Mouse (Mus musculus) testis, postnatal 14 days (tissue): ENCODE data around the gene Zic2.

Source experiments
- DNase-seq: peaks from one replicate; pipeline ENCODE4 v3.0.0; 2021; ENCODE audit warnings: low spot score

The Zic2 gene

DNA sequence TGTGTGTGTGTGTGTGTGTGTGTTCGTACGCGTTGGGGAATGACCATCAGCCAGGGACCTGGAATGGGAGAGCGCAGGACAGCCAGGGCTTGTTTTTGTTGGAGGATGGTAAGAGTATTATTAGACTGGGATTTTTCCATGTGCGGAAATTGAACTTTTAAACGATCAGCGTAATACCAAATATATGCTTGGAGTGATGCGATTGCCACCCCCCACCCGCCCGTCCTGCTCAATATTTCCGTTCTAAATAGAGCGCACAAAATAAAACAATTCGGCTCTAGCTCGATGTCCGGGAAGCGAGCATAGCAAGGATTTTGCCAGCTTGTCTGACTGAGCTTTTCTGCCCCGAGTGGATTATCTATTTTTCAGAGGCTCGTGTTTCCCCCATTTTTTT is 1.6 kb downstream of the Zic2 start:
- DNase-seq = no peak

DNA sequence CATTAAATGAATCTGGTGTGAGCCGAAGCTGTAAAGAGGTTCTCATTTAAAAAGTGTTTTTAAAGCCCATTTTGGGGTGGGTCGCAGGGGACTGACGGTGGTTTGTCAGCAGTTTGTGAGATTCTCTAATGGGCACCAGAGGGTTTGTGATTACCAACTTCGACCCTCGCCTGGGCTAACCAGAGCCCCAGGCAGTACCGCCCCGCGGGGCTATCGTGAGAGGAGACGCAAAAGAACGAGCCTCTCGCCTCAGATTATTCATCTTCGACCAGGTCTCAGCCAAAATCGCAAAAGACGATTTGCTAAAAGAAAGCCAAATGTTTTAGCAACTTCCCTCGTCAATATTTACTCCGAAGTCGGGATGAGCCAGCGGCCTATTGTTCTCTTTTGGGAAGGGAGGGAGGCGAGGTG is 2.0 kb downstream of the Zic2 start:
- no peak for DNase-seq

DNA sequence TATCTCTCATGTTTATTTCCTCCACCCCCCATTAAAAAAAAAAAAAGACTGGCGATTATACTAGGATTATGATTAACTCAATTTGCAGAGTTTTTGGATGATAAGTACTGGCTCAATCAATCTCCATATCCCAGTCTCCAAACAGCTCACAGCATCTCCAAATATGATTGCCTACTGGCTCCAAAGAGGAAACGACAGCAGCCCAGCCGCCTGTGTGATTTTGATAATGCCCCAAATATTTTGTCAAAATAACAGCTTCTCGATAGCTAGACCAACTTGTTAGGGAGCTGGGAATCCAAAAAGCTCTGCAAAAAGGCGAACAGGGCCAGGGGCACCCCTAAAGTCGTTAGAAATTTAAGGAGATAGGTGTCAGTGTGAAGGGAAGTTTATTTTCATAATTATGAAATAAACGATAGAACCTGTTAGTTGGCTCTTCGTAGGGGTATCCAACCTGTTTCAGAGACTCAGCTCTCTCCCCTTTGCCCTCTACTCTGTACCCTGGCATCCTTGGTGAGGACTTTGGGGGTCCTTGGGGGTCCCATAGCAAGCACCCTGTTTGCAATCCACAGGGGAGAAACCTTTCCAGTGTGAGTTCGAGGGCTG is 2.8 kb downstream of the Zic2 start:
- DNase-seq = no peak

DNA sequence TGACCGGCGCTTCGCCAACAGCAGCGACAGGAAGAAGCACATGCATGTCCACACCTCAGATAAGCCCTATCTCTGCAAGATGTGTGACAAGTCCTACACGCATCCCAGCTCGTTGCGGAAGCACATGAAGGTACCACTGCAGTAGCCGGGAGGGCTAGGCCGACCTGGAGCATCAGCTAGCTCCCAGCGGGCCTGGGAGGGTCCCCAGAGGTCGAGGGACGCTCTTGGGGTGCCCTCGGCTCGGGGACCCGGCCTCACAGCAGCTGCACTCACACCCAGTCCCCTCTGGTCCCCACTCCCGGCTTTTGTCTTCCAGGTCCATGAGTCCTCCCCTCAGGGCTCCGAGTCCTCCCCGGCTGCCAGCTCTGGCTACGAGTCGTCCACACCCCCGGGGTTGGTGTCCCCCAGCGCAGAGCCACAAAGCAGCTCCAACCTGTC is 3.4 kb downstream of the Zic2 start:
- DNase-seq = no peak

DNA sequence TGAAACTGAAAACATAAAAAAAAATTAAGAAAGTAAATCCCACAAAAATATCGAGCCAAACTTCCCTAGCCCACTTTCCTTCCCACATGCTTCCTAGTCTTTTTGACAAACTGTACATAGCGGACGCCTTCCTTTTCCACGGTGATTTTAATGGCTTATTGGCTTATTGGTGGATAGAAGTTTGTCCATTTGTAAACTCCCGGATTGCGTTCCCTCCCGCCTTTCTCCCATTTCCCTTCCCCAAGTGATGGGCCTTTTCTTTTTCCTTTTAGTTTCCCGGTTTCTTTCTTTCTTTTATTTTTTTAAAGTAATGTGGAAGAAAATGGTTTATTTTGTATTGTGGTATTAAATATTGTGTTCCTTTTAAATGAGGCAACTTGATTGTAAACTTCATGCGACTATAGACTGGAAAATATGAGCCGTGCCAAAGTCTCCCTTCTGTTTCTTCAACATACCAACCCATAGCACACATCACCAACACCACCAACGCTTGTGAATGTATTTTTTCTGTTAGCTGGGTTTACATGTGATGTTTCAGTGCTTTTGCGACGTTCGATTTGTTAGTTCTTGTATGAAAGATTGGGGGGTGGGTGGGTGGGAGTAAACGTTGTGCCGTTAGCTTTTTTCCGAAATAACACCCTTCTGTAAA is 4.3 kb downstream of the Zic2 start:
- no peak for DNase-seq

DNA sequence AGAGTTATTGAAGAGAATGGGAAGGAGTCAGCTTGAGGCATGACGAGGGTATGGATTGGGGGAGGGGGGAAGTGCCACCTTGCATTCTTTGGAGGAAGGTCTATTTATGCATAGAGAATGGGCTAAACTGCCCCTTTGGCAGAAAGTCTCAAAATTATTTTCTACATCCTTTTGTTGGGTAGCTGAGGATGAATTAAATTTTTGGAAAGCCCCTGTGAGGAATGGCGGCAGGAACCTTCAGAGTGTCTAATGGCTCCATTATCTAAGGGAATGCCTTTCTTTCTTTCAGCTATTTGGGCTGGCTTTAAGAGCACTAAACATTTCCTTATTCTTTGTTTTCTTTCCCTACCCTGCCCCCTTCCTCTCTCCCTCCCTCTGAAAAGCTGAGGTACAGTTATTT is 5.1 kb downstream of the Zic2 start:
- DNase-seq = no peak

DNA sequence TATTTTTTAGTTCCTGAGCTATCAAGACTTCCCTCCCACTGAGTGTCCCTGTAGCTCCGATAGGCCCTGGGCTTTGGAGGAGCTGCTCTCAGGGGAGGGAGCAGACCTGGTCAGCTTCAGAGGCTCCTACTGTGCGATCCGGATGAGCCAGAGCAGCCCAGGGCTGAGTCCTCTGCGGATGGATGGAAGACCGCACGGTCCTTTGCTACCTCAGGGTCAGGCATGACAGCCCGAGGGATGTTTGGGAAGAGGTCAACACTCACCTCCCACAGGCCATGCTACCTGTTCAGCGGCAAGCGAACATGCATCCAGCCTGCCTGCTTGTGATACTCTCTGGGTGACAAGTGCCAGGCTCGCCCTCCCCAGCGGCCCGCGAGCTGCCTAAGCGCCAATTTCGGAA is 5.9 kb downstream of the Zic2 start:
- DNase-seq = no peak

DNA sequence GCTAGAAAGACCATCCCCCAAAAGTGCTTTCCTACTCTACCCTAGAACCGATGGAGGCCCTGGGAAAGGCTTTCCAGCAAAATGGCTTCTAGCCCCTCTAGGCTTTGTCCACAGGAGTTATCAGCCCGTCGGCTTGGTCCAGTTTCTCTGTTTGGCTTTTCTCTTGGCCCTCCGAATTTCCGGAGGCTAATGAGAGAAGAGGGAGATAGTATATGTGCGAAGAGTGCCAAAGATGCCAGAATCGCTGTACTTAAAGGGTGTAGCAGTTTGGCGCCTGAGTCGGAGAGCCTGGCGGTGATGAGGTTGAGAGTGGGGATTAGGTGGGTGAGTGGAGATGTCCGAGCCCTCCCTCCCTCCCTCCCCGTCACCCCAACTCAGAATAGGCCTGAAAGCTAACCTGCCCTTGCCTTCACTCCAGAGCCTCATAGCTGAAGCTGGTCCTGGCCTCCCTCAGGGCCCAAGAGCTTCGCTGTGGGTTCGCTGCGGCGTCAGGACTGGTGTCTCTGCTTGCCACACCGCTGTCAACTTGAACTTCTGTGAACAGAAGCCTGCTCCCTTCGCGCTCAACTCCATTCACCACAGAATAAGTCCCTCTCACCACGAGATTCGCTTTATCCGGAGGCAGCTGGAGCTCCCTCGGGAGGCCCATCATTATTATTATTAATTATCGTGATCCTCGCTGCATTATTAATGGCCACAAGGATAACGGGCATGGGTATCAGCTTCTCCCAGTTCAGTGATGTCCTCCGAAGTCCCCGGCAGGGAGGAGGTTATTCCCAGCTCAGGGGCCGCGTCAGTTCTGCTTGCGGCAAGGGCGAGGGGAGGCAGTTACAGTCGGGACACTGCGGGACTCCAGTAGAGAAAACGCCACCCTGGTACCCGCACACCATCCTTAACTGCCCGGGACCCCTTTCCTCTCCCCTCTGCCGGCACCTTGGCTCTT is 7.1 kb downstream of the Zic2 start:
- no peak for DNase-seq

DNA sequence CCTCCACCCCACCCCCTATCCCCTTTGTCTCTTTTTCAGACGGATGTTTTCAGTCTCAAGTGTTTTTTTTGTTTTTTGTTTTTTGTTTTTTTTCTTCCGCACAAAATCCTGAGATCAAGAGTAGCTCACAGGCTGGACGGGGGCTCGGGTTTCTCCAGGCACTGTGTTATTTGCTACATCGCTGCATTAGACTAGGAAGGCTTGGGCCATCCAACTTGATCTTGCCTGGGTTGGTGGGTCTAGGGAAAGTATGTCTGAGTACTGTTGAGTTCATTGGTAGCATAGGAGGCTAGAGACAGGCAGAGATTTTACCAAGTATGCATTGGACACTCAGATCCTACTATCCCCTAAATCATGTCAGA is 7.8 kb downstream of the Zic2 start:
- DNase-seq = no peak

DNA sequence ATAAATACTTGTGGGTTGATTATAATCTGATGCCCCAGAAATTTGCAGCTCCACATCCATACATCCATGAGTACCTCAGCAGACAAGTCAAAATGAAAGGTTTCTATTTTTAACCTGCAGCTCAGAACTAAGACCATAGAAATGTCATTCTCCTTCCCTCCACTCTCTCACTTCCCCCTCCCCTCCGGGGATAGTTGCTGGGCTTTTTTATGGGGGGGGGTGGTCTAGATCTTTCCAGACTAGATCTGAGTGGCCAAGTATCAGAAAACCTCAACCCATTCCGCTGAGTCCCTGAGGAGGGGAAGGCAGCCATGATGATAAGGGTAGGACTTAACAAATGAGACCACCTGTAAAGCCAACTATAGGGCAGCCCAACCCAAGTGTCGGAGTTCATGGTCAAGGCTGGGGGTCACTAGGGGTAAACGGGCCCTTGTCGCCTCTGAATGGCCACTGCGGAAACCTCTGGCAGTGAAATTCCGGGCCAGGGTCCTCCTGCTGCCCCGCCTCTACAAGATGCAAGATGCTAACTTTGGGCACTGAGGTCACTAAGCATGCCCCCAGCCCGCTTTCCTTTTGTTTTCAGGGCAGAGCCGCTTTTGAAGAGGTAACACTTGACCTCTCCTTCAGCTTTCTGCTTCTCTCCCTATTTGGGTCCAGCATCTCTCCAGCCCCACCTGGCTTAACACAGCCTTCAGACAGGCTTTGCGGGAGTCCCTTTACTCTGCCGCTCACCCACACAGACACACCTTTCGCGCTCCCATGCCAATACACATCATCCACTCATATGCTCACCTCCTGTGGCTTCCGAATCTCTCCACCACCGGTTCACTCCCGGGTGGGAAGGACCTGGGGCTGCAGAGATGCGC is 8.6 kb downstream of the Zic2 start:
- DNase-seq = no peak

DNA sequence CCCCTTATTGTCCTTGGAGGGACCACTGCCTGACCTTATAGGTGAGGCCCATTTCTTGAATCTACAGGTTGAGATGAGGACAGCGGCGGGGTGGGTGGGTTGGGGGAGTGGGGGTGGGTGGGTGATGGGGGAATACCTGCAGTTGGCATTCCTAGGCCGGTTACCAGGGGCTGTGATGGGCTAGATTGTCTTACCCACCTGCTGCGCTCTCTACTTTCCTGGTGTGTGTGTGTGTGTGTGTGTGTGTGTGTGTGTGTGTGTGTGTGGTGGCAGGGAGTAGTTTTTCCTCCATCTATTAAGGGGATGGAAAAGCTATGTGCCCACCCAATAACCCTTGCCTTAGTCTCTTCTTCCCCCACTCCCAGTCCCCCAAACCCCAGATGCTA is 9.2 kb downstream of the Zic2 start:
- DNase-seq = no peak

DNA sequence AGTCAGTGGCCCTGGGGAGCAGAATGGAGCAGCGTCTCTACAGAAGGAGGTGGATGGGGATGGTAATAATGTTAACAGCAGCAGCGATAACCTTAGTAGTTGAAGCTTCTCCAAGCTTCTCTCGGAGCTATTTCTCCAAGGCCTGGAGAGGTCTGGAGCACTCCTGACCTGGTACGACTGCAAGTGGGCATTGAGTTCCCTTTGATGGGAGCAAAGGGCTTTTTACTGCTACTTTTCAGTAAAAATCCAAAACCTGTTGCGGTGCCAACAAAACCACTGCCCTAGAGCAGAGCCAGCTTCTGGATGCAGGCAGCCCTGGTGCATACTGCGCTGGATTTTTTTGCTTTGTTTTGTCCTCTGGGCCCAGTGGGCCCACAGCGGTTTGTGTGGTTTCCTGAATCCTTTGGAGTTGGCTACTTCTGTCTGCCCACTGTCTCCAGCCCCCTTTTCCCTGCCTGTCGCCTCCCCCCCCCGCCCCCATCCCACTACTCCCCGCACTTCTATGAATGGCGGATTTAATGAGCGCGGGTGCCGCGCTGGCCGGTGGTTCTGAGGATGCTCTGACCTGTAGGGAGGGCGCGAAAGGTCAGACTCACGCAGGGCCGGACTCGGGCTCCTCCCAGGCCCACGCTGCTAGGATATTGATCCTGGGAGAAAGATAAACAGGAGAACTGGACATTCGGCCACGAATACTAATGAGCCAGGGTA is 9.8 kb downstream of the Zic2 start:
- no peak for DNase-seq

DNA sequence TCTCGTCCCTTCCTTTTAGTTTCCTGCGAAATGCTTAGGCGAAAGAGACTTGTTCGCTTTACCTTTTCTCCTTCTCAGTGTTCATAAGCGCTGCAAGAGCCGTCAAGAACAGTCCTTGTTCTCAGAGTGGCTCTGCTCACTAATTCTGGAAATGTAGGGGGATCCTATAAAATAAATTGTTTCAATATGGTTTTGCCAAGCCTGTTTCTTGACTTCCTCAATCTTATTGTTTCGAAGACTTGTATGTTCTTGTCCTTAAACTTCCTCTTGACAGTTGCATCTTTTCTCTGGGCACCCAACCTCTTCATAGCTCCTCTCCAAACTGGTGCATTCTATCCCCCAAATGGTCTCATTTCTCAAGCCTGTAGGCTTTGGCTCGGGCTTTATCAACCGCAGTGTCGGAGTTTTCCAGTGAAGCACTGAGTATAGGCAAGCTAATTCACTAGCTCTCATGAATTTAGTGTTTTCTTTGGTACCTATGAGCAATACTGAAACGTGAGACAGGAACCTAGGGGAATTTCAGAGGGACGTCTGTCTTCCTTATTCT is 10.5 kb downstream of the Zic2 start:
- DNase-seq = no peak

DNA sequence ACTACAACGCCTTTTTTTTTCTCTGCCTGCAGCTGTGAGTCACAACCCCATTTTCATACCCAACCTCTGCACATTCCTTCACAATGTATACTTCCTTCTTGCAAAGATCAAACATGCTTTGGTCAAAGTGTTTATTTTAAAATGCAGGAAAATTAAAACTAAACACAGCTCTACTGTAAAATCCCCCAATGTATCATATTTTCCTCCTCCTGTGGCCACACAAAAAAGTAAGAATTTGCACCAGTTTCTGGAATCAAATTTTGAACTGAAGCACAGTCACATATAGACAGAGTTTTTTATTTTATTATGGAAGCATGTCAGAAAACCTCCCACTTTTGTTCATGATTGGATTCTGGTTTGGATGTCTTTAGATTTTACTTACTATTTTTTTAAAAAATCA is 11.4 kb downstream of the Zic2 start:
- DNase-seq = no peak

DNA sequence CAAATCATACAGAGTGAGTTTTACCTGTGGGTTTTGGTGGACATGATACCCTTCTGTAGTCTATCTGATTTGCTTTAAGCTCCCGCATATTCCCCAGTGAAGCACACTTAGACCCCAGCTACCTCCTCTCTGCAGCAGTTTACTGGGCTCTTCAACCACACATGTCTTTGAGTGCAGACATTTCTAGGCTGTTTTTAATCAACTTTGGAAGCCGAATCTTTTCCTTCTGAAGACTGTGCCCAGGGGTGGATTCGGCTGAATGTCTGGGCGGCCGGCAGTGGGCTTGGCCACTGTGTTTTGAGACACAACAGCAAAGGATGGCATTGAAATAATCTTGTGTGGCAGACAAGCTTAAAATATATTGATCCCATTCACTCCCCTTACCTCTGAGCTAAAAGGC is 12.1 kb downstream of the Zic2 start:
- no peak for DNase-seq

DNA sequence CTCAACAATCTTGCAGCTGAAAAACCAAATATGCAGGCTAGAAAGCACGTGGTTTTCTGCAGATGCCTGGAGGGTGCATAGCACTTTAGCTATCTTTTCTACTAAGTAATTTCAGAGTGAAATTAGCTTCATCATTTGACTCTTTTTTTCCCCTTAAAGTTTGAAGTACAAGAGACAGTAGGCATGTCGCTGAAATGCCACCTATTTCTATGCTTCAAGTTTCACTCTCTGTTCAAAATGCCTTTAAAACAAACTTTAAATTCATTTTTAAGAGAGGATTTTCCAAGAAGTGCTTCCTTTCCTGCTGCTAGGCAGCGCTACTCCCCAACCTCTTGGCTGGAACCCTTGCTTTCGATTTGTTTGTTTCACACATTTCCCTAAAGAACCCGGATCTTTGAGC is 13.8 kb downstream of the Zic2 start:
- DNase-seq = no peak

DNA sequence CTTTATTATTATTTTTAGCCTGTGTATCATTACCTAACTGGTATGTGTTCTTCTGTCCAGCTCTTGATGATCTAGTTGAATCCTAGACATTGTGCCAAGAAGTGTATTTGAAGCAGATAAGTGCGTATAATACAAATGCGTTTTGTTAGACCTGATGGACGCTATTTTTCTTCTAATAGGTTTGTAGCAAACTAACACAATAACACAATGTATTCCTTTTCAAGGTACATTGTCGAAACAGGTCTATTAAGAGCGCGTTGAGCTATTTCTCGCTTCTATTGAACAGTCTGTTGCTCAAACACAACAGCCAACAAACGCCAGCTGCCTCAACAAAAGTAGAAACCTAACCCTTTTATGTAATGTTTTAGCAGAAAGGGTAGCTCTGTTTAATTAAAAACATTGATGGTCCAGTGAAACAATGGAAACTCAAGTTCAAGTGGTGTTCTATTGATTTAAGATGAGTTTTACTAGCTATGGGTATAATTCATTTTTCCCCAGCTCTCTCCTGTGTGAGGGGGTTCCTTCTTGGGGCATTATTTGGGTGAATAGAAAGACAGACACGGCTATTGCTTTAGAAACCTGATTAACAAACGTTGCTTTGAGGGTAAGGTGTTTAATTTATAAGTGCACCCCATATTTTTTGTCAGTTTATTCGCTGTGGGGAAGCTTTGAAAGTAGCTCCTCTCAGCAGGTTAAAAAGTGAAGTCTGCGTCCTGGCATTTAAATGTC is 14.6 kb downstream of the Zic2 start:
- no peak for DNase-seq

DNA sequence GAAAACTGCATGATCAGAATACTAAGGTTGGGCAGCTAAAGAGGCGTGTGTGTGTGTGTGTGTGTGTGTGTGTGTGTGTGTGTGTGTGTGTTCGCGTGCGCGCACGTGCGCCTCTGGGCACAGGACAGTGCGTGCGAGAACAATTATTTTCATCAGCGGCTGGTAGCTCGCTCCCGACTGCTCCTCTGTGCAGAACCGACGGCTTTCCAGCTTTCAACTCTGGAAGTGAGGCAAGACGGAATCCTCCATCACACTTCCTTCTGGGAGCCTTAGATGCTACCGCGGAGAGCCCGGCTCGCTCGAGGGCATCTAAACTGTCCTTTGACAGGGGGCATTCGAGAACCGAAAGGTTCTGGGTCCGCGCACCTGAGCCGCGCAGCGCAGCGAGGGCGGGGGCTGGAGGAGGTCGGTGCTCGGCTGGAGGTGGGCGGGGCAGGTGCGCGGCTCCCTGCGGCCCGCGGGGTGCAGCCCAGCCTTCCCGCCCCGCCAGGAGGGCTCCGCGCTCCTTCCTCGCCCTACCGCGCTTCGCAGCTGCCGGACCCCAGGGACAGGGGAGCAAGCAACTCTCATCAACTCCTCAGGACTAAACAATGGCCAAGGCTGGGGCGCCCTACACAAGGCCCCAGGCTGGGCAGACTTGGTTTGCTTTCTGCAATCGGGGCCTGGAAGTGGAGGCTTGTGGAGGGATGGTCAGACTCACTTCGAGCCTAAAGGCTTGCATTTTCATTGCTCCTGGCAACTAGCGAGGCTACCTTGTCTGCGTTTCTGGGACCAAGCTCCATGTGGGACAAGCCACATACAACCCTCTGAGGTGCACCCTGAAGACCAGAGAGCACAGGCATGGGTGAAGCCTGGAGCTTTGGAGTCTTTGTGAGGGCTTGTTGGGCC is 15.4 kb downstream of the Zic2 start, which contains the start of gene Gm10837:
Gm10837 (plus strand) TSS at position 146 of the 888 bp plus-strand sequence.
- DNase-seq = no peak

DNA sequence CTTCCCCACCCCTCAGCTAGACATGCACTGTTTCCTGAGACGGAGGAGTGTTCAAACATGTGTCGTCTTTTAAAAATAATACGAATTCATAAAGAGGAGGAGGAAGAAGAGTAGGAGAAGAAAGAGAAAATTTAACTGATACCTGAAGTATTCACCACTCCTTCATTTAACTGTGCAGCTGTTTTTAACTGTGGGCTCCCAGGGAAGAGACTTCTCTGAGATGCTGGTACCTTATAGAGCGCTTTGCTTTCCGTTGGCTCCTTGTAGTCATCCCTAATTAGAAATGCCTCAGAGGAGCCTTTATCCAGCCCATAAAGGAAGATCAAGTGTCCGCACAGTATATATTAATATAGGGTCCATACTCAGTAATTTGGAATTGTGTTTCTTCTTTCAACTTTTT is 16.3 kb downstream of the Zic2 start:
- DNase-seq = no peak

DNA sequence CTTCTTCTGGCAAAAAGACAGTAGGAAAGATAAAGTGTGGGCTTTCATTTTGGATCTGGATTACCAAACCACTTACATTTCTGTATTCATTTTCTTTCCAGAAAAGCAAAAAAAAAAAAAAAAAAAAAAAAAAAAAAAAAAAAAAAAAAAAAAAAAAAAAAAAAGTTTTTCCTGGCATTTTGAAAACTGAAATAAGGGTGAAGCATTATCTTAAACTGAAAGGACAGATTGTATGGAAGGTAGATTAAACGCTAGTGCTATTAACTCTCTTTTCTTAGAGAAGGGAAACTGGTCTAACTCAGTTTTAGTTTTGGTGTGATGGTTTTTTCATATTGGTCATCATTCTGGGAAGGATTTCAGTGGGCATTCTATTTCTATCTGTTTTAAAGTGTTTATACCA is 16.8 kb downstream of the Zic2 start:
- no peak for DNase-seq
